In the genomic region with DNA sequence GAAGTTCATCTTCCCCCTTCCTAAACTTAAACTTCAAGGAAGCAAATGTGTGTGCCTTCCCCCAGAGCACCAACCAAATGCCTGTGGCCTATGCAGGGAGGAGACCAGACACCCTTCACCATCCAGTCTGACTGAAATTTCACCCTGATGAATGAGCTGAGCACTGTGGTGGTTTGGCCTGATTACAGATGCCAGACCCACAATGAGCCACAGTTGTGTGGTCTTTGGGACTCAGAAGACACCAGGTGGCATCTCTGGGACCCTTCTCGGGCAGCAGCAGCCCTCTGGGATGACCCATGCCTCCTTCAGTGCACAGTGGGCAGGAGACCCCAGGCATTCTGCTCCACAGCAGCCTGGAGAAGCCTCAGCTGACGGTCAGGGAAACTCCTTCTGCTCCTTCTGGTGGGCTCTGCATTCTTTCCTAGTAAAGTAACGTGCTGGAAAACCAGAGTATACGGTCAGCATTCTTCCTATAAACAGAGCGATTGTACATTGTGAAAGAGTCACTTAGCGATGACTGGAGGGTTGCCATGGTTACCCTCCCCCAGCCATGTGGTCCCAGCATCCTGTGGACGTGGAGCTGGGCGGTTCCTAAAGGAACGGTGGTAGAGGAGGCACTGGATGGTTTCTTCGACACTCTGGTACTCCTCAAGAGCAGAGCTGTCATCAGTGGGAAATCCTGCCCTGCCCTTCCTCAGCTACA, we compare ENCODE assay signal across 9 mouse cellular contexts. TPM values are rescaled to one million over a fixed set of nuclear protein-coding genes. Genes with fewer than 3 reads are reported as not detected.
DNase-seq lines count a peak whose midpoint lies in the region; ATAC-seq lines count a peak whose summit lies in the region.
"Had no signal": no experiment of that assay in that cellular context is flagged by ENCODE, and none has a peak within 500 bp of the region (broad histone marks: within the 10 kb centered on the region; RNA-seq: fewer than 3 reads in every experiment).

No protein-coding gene starts in this region.

- no peaks in the 10 kb centered on the region for H3K27me3 ChIP-seq in lung, embryonic 15.5 days
- H3K27me3 ChIP-seq in forebrain, embryonic 15.5 days = no peaks in the 10 kb centered on the region
- H3K27me3 ChIP-seq in midbrain, embryonic 16.5 days (ENCODE audit: control insufficient read depth, insufficient read depth, low read depth, low read length) = no peaks in the 10 kb centered on the region
- H3K27me3 ChIP-seq: liver, embryonic 15.5 days had no signal

- no peaks in the 10 kb centered on the region for H3K9me3 ChIP-seq in lung, embryonic 15.5 days
- H3K9me3 ChIP-seq in forebrain, embryonic 15.5 days = no peaks in the 10 kb centered on the region
- H3K9me3 ChIP-seq in midbrain, embryonic 16.5 days (replicated peaks; ENCODE audit: control insufficient read depth, low read length, poor library complexity, severe bottlenecking) = no peaks in the 10 kb centered on the region
- H3K9me3 ChIP-seq: liver, embryonic 15.5 days had no signal

- H3K27ac ChIP-seq in lung, embryonic 15.5 days = peak overlapping the region; percentile 88
- H3K27ac ChIP-seq in forebrain, embryonic 15.5 days (replicated peaks) = no peak overlapping the region
- H3K27ac ChIP-seq in midbrain, embryonic 16.5 days (ENCODE audit: low read length) = peak overlapping the region; percentile 70
- H3K27ac ChIP-seq: liver, embryonic 15.5 days had no signal

- no peak for DNase-seq in lung, postnatal 25 days (ENCODE audit: low spot score)
- DNase-seq in layer of hippocampus, adult 8-10 months (ENCODE audit: low spot score in 2 of 2) = peak; percentile 44 to 53
- DNase-seq in ovary, adult 18-20 months (ENCODE audit: low spot score) = no peak

- no peak overlapping the region for H3K4me3 ChIP-seq in lung, embryonic 15.5 days
- H3K4me3 ChIP-seq in forebrain, embryonic 15.5 days = no peak overlapping the region
- H3K4me3 ChIP-seq in midbrain, embryonic 16.5 days (ENCODE audit: low read depth, low read length) = no peak overlapping the region
- H3K4me3 ChIP-seq: liver, embryonic 15.5 days had no signal

- peaks cover 36% of the 10 kb centered on the region for H3K4me1 ChIP-seq in lung, embryonic 15.5 days
- H3K4me1 ChIP-seq in forebrain, embryonic 15.5 days = peaks cover 33% of the 10 kb centered on the region
- peaks cover 14% of the 10 kb centered on the region for H3K4me1 ChIP-seq in midbrain, embryonic 16.5 days (ENCODE audit: control insufficient read depth, insufficient read depth, low read length)
- H3K4me1 ChIP-seq: liver, embryonic 15.5 days had no signal

- H3K4me2 ChIP-seq in lung, embryonic 15.5 days = no peak overlapping the region
- H3K4me2 ChIP-seq in forebrain, embryonic 15.5 days (replicated peaks) = no peak overlapping the region
- peak overlapping the region; percentile 2; the same call in 1 of the 2 replicates for H3K4me2 ChIP-seq in midbrain, embryonic 16.5 days (ENCODE audit: low read length)
- H3K4me2 ChIP-seq: liver, embryonic 15.5 days had no signal

- no peaks in the 10 kb centered on the region for H3K36me3 ChIP-seq in lung, embryonic 15.5 days
- no peaks in the 10 kb centered on the region for H3K36me3 ChIP-seq in forebrain, embryonic 15.5 days
- H3K36me3 ChIP-seq in midbrain, embryonic 16.5 days (ENCODE audit: control insufficient read depth, insufficient read depth, low read length) = no peaks in the 10 kb centered on the region
- H3K36me3 ChIP-seq: liver, embryonic 15.5 days had no signal

- ATAC-seq in lung, embryonic 15.5 days (ENCODE audit: borderline replicate concordance, extremely low read depth, low FRiP score, low TSS enrichment) = peak; percentile 79
- peak; percentile 64; the same call in 1 of the 2 replicates for ATAC-seq in forebrain, embryonic 15.5 days (replicated peaks)
- ATAC-seq in midbrain, embryonic 16.5 days = peak; percentile 88
- no peak for ATAC-seq in megakaryocyte progenitor cell, adult 5-6 weeks (replicated peaks; ENCODE audit: poor library complexity)
- ATAC-seq in megakaryocyte, adult 5-6 weeks (ENCODE audit: poor library complexity, severe bottlenecking) = no peak

- 9% methylated on average over 10 of the region's 10 CpGs for WGBS in lung, embryonic 15.5 days
- 21% methylated on average over 10 of the region's 10 CpGs for WGBS in forebrain, embryonic 15.5 days
- 19% methylated on average over 10 of the region's 10 CpGs for WGBS in midbrain, embryonic 16.5 days

- no peak overlapping the region for H3K9ac ChIP-seq in lung, embryonic 15.5 days
- H3K9ac ChIP-seq in forebrain, embryonic 15.5 days (replicated peaks) = no peak overlapping the region
- H3K9ac ChIP-seq in midbrain, embryonic 16.5 days (ENCODE audit: low read depth, low read length) = 0 out of 2 replicates have a peak overlapping the region, but pooled peaks have one; percentile 20
- H3K9ac ChIP-seq: liver, embryonic 15.5 days had no signal

RNA-seq across cellular contexts. Expression of a gene that starts 50.3 kb away (rescaled TPM):
- polyA plus RNA-seq in lung, embryonic 15.5 days (2015; fragmentation: Nextera tagmentation; extraction: Ambion mirVana) = 76.4 and 78.9 TPM in 2 replicates
- 5.4 and 5.9 TPM in 2 replicates for polyA plus RNA-seq in forebrain, embryonic 15.5 days (2015; fragmentation: Nextera tagmentation; extraction: Ambion mirVana)
- total RNA-seq in layer of hippocampus, adult 8-10 months (2022) = 1 to 10 TPM; 5.5 to 7.7 (median 5.8) TPM
- polyA plus RNA-seq in midbrain, embryonic 16.5 days (2015; fragmentation: Nextera tagmentation; extraction: Ambion mirVana) = 5.9 and 6.4 TPM in 2 replicates
- total RNA-seq in megakaryocyte progenitor cell, adult 5-6 weeks (2015) = 2.4 and 2.5 TPM in 2 replicates
- total RNA-seq in megakaryocyte progenitor cell, adult 5-6 weeks (2017) = 0.58 and 1.0 TPM in 2 replicates
- 0.78 and 2.2 TPM in 2 replicates for total RNA-seq in megakaryocyte, adult 5-6 weeks (2015)
- 0.77 and 1.1 TPM in 2 replicates for total RNA-seq in megakaryocyte, adult 5-6 weeks (2017)

Comparison
In these comparisons a context has a peak if more than half of its experiments do, and no peak if none do; other contexts are left out.
1. ATAC-seq: peak in lung, embryonic 15.5 days (single experiment), forebrain, embryonic 15.5 days (single experiment) and midbrain, embryonic 16.5 days (single experiment); none in megakaryocyte progenitor cell, adult 5-6 weeks (single experiment) and megakaryocyte, adult 5-6 weeks (single experiment).
2. DNase-seq: peak in layer of hippocampus, adult 8-10 months (2 of 2); none in lung, postnatal 25 days (single experiment) and ovary, adult 18-20 months (single experiment).